Mouse (Mus musculus) intestine, embryonic 15.5 days (tissue): ENCODE results near the gene Ergic1. TPM values are rescaled to one million over a fixed set of nuclear protein-coding genes. Genes with fewer than 3 reads are reported as not detected.

Experiments used
- ATAC-seq: fragments of 200-750 bp; cut with Nextera tagmentation; 2 replicates; pipeline ENCODE4 v1.8.0; 2017; ENCODE audit warnings: moderate TSS enrichment, moderate library complexity
- H3K27ac ChIP-seq: fragments of 300-500 bp; sonication (generic); 2 replicates; pipeline ENCODE4 v1.5.1; 2015; ENCODE audit warnings: mild to moderate bottlenecking, inconsistent platforms
- H3K27me3 ChIP-seq: fragments of 300-500 bp; sonication (generic); replicated peaks from 2 replicates; pipeline ENCODE4 v1.6.1; 2015; ENCODE audit warnings: inconsistent platforms
- H3K36me3 ChIP-seq: fragments of 300-500 bp; sonication (generic); 2 replicates; pipeline ENCODE4 v1.6.1; 2015; ENCODE audit warnings: inconsistent platforms
- H3K4me1 ChIP-seq: fragments of 300-500 bp; sonication (generic); replicated peaks from 2 replicates; pipeline ENCODE4 v1.6.1; 2015; ENCODE audit warnings: inconsistent platforms
- H3K4me2 ChIP-seq: fragments of 300-500 bp; sonication (generic); replicated peaks from 2 replicates; pipeline ENCODE4 v1.6.1; 2015; ENCODE audit warnings: mild to moderate bottlenecking, inconsistent platforms
- H3K4me3 ChIP-seq: fragments of 300-500 bp; sonication (generic); replicated peaks from 2 replicates; pipeline ENCODE4 v1.5.1; 2015; ENCODE audit warnings: inconsistent platforms
- H3K9ac ChIP-seq: fragments of 300-500 bp; sonication (generic); 2 replicates; pipeline ENCODE4 v1.6.1; 2015; ENCODE audit warnings: inconsistent platforms
- H3K9me3 ChIP-seq: fragments of 300-500 bp; sonication (generic); 2 replicates; pipeline ENCODE4 v1.6.1; 2016; ENCODE audit warnings: inconsistent platforms
- WGBS: fragments of 180-500 bp; shearing (Covaris S2); methylation state at CpG from one replicate; pipeline ENCODE4 v1.1.7; 2015; 5-methylcytosine and 5-hydroxymethylcytosine counted together
- polyA plus RNA-seq: library from polyadenylated mRNA; unstranded; fragments of >200 nt; fragmentation: Nextera tagmentation; extraction: Ambion mirVana; gene quantifications from 2 replicates; pipeline ENCODE4 v1.2.1, GENCODE M21; 2015

The Ergic1 gene
- polyA plus RNA-seq, 1 experiment from 2014 or later = 97.0 TPM

- H3K9me3 ChIP-seq = no peaks in the 10 kb centered on the region
- H3K36me3 ChIP-seq = peaks cover 22% of the 10 kb centered on the region
- H3K4me2 ChIP-seq = no peak overlapping the region
- no peak overlapping the region for H3K27ac ChIP-seq
- H3K9ac ChIP-seq = no peak overlapping the region
- H3K4me1 ChIP-seq = no peaks in the 10 kb centered on the region
- H3K27me3 ChIP-seq = no peaks in the 10 kb centered on the region
- no peak for ATAC-seq
- 94% methylated on average over 10 of the region's 10 CpGs for WGBS
- no peak overlapping the region for H3K4me3 ChIP-seq
These were observed 63.7 kb downstream of the Ergic1 start for GRCm38 (mm10) chr17:26624999-26625398.

- Histone ChIP-seq H3K4me3 (no peak overlapping the region), H3K36me3 (peaks cover 24% of the 10 kb centered on the region)
These were observed 64.3 kb downstream of the Ergic1 start for GRCm38 (mm10) chr17:26625521-26626010.

GRCm38 (mm10) chr17:26628479-26628878, 67.2 kb downstream of the Ergic1 start:
- Histone ChIP-seq H3K4me3 (no peak overlapping the region), H3K36me3 (peaks cover 25% of the 10 kb centered on the region), H3K27me3 (no peaks in the 10 kb centered on the region), H3K4me1 (0 out of 2 replicates have a peak, but pooled peaks cover 3% of the 10 kb centered on the region), H3K4me2 (no peak overlapping the region), H3K9ac (no peak overlapping the region), H3K9me3 (no peaks in the 10 kb centered on the region), H3K27ac (no peak overlapping the region)
- 85% methylated on average over 6 of the region's 6 CpGs for WGBS
- ATAC-seq = no peak

More at GRCm38 (mm10) chr17:26625521-26626010, 64.3 kb downstream of the Ergic1 start:
- Histone ChIP-seq H3K9me3 (no peaks in the 10 kb centered on the region), H3K9ac (no peak overlapping the region), H3K27me3 (no peaks in the 10 kb centered on the region), H3K4me1 (no peaks in the 10 kb centered on the region), H3K27ac (no peak overlapping the region), H3K4me2 (no peak overlapping the region)
- no peak for ATAC-seq
- WGBS = 97% methylated on average over 2 of the region's 2 CpGs

- H3K9me3 ChIP-seq = no peaks in the 10 kb centered on the region
- H3K27me3 ChIP-seq = no peaks in the 10 kb centered on the region
- 0 out of 2 replicates have a peak, but pooled peaks cover 3% of the 10 kb centered on the region for H3K4me1 ChIP-seq
- 91% methylated on average over 3 of the region's 3 CpGs for WGBS
- H3K9ac ChIP-seq = no peak overlapping the region
- H3K36me3 ChIP-seq = peaks cover 25% of the 10 kb centered on the region
- H3K4me3 ChIP-seq = no peak overlapping the region
- no peak overlapping the region for H3K4me2 ChIP-seq
- H3K27ac ChIP-seq = no peak overlapping the region
- ATAC-seq = no peak
These were observed 67.6 kb downstream of the Ergic1 start for GRCm38 (mm10) chr17:26628936-26629335.

- no peak overlapping the region for H3K4me3 ChIP-seq
- no peak overlapping the region for H3K27ac ChIP-seq
- H3K4me1 ChIP-seq = 0 out of 2 replicates have a peak, but pooled peaks cover 3% of the 10 kb centered on the region
- peaks cover 15% of the 10 kb centered on the region for H3K36me3 ChIP-seq
- H3K9ac ChIP-seq = no peak overlapping the region
- H3K27me3 ChIP-seq = no peaks in the 10 kb centered on the region
- no peak for ATAC-seq
- H3K9me3 ChIP-seq = no peaks in the 10 kb centered on the region
- 79% methylated on average over 8 of the region's 8 CpGs for WGBS
- H3K4me2 ChIP-seq = no peak overlapping the region
These were observed 70.6 kb downstream of the Ergic1 start for GRCm38 (mm10) chr17:26631811-26632327.

- no peak for ATAC-seq
- Histone ChIP-seq H3K27ac (no peak overlapping the region), H3K4me1 (0 out of 2 replicates have a peak, but pooled peaks cover 3% of the 10 kb centered on the region), H3K9ac (no peak overlapping the region), H3K36me3 (peaks cover 15% of the 10 kb centered on the region), H3K27me3 (no peaks in the 10 kb centered on the region), H3K4me2 (no peak overlapping the region), H3K9me3 (no peaks in the 10 kb centered on the region), H3K4me3 (no peak overlapping the region)
- 92% methylated on average over 9 of the region's 9 CpGs for WGBS
These were observed 71.9 kb downstream of the Ergic1 start for GRCm38 (mm10) chr17:26633186-26633585.

- ATAC-seq = no peak
- H3K9me3 ChIP-seq = no peaks in the 10 kb centered on the region
- H3K4me1 ChIP-seq = 0 out of 2 replicates have a peak, but pooled peaks cover 3% of the 10 kb centered on the region
- no peak overlapping the region for H3K4me3 ChIP-seq
- H3K4me2 ChIP-seq = no peak overlapping the region
- H3K36me3 ChIP-seq = peaks cover 15% of the 10 kb centered on the region
- H3K27ac ChIP-seq = no peak overlapping the region
- WGBS = 92% methylated on average over 9 of the region's 9 CpGs
- no peaks in the 10 kb centered on the region for H3K27me3 ChIP-seq
- no peak overlapping the region for H3K9ac ChIP-seq
These were observed 72.6 kb downstream of the Ergic1 start for GRCm38 (mm10) chr17:26633926-26634325.

GRCm38 (mm10) chr17:26634539-26634938, 73.2 kb downstream of the Ergic1 start:
- WGBS = 87% methylated on average over 7 of the region's 7 CpGs
- H3K36me3 ChIP-seq = peaks cover 15% of the 10 kb centered on the region
- 0 out of 2 replicates have a peak, but pooled peaks cover 3% of the 10 kb centered on the region for H3K4me1 ChIP-seq

GRCm38 (mm10) chr17:26635951-26636350, 74.7 kb downstream of the Ergic1 start:
- Histone ChIP-seq H3K27ac (no peak overlapping the region), H3K27me3 (no peaks in the 10 kb centered on the region), H3K36me3 (peaks cover 16% of the 10 kb centered on the region), H3K4me3 (no peak overlapping the region), H3K4me2 (no peak overlapping the region), H3K4me1 (0 out of 2 replicates have a peak, but pooled peaks cover 3% of the 10 kb centered on the region), H3K9ac (no peak overlapping the region), H3K9me3 (no peaks in the 10 kb centered on the region)
- no peak for ATAC-seq
- 89% methylated on average over 7 of the region's 7 CpGs for WGBS

More at GRCm38 (mm10) chr17:26634539-26634938, 73.2 kb downstream of the Ergic1 start:
- Histone ChIP-seq H3K9ac (no peak overlapping the region), H3K9me3 (no peaks in the 10 kb centered on the region), H3K4me3 (no peak overlapping the region), H3K27me3 (no peaks in the 10 kb centered on the region), H3K27ac (no peak overlapping the region), H3K4me2 (no peak overlapping the region)
- no peak for ATAC-seq

GRCm38 (mm10) chr17:26637851-26638250, 76.6 kb downstream of the Ergic1 start:
- 38% methylated on average over 4 of the region's 4 CpGs for WGBS
- peaks cover 23% of the 10 kb centered on the region for H3K36me3 ChIP-seq
- no peak overlapping the region for H3K27ac ChIP-seq
- H3K9ac ChIP-seq = no peak overlapping the region
- H3K4me1 ChIP-seq = no peaks in the 10 kb centered on the region
- H3K9me3 ChIP-seq = no peaks in the 10 kb centered on the region
- no peaks in the 10 kb centered on the region for H3K27me3 ChIP-seq
- no peak overlapping the region for H3K4me2 ChIP-seq
- ATAC-seq = no peak
- H3K4me3 ChIP-seq = no peak overlapping the region

- Histone ChIP-seq H3K4me2 (no peak overlapping the region), H3K4me3 (no peak overlapping the region), H3K9me3 (no peaks in the 10 kb centered on the region), H3K27ac (no peak overlapping the region), H3K4me1 (no peaks in the 10 kb centered on the region), H3K27me3 (no peaks in the 10 kb centered on the region), H3K36me3 (peaks cover 30% of the 10 kb centered on the region), H3K9ac (no peak overlapping the region)
- ATAC-seq = peak; percentile 47; the same call in 1 of the 2 replicates
- 12% methylated on average over 7 of the region's 7 CpGs for WGBS
These were observed 77.4 kb downstream of the Ergic1 start for GRCm38 (mm10) chr17:26638655-26639054.

GRCm38 (mm10) chr17:26639791-26640190, 78.5 kb downstream of the Ergic1 start:
- Histone ChIP-seq H3K27me3 (no peaks in the 10 kb centered on the region), H3K4me3 (no peak overlapping the region), H3K36me3 (peaks cover 41% of the 10 kb centered on the region), H3K9ac (no peak overlapping the region), H3K4me1 (no peaks in the 10 kb centered on the region), H3K27ac (no peak overlapping the region), H3K9me3 (no peaks in the 10 kb centered on the region), H3K4me2 (no peak overlapping the region)
- 84% methylated on average over 2 of the region's 2 CpGs for WGBS
- ATAC-seq = no peak

- no peak overlapping the region for H3K4me2 ChIP-seq
- H3K27ac ChIP-seq = no peak overlapping the region
- 96% methylated on average over 3 of the region's 3 CpGs for WGBS
- no peak for ATAC-seq
- H3K27me3 ChIP-seq = no peaks in the 10 kb centered on the region
- H3K9me3 ChIP-seq = no peaks in the 10 kb centered on the region
- peaks cover 43% of the 10 kb centered on the region for H3K36me3 ChIP-seq
- H3K4me1 ChIP-seq = no peaks in the 10 kb centered on the region
- H3K9ac ChIP-seq = no peak overlapping the region
- no peak overlapping the region for H3K4me3 ChIP-seq
These were observed 79.0 kb downstream of the Ergic1 start for GRCm38 (mm10) chr17:26640286-26640740.
